Mouse (Mus musculus): ENCODE measurements around the gene Marc2.
A peak's percentile ranks its signal among the peaks of the same experiment; 100 is the strongest.

The Marc2 gene

DNA sequence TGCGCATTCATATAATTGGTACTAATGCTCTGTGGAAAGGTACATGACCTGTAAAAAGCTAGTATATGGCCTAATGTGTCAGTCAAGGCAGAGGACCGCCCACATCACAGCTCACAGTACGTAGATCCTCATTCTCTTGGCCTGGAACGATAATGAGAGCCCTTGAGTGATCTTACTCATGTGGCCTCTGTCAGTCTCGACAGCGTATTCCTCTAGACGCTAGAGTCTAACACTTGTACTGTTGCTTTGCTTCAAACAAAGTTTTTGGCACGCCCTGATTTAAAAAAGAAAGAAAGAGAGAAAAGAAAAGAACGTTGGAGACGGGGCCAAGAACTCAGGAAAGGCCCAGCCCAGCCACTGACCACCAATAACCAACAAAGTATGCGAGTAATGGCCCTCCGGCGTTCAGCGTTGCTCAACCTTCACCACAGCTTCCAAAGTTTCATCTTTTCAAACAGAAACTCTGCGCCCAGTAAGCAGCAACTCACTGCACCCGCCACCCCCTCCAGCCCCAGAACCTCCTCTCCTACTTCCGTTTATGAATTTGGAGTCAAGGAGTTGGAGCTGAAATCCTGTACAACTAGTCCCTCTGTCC lies 37.7 kb downstream of the Marc2 start:
- no peak for DNase-seq (ENCODE audit: low read depth)

DNA sequence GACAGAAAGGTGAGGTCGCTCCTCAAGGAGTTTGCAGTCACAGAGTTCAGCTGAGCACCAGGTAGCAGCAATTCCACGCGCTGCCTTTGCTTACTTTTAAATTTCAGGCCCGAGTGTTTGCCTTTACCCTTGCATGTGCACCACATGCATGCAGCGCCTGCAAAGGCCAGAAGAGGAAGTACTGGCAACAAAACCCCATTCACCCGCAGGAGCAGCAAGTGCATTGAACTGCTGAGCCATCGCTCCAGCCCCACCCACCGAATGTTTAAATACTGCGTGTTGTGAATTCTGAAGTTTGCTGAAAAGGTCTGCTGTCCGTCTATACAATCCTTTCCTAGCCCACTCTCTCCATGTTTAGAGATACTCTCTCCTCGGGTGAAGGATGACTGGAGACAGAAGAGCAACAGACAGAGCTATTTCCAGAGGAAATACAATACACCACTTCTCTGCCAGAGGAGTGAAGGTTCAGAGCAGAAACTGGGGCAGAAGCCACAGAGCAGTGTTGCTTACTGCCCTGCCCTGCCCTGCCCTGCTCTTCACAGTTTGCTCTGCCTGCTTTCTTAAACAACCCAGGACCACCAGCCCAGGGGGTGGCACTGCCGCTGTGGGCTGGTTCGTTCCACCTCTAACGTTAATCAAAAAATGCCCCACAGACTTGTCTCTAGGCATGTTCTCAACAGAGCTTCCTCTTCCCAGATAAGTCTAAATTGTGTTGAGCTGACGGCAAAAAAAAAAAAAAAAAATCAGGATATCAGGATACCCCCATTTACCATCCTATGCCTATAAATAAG lies 38.4 kb downstream of the Marc2 start:
- DNase-seq (ENCODE audit: low read depth), result no peak

DNA sequence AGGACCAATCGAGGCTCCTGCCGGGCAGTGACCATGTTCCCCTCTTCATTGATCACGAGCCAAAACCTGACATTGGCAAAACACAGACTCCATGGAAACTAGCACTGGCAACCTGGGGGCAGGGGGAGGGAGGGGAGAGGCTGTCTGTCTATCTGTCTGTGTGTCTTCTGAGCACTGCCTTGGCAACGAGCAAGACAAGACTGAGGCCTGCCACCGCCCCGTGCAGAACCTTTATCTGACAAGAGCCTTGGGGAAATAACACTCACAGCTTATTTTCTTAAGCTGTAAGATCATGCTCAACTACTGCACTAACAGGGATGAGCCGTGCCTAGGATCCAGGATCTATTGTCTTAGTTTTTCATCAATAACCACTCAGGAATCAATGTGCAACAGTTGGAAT lies 39.1 kb downstream of the Marc2 start:
- no peak for DNase-seq (ENCODE audit: low read depth)

- no peak for DNase-seq (ENCODE audit: low read depth)
Observed at GRCm38 (mm10) chr1:184805749-184806148, 40.5 kb downstream of the Marc2 start.

GRCm38 (mm10) chr1:184793163-184793876 lies 52.9 kb downstream of the Marc2 start:
- no peak for DNase-seq (ENCODE audit: low read depth)

DNA sequence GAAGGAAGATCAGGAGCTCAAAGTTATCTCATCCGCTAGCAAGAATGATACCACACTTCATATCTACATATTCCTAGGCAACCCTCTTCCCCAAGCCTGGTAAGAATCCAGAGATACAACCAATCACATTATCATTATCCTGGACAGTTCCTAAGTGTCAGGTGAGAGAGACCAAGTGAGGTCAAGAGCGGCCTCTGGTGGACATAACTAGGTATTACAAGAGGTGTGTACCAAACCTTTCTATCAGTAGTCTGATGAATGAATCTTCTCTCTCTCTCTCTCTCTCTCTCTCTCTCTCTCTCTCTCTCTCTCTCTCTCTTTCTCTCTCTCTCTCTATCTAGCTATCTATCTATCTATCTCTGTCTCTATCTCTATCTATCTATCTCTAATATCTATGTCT lies 55.1 kb downstream of the Marc2 start:
- peak; percentile 48 for DNase-seq (ENCODE audit: low read depth)

DNA sequence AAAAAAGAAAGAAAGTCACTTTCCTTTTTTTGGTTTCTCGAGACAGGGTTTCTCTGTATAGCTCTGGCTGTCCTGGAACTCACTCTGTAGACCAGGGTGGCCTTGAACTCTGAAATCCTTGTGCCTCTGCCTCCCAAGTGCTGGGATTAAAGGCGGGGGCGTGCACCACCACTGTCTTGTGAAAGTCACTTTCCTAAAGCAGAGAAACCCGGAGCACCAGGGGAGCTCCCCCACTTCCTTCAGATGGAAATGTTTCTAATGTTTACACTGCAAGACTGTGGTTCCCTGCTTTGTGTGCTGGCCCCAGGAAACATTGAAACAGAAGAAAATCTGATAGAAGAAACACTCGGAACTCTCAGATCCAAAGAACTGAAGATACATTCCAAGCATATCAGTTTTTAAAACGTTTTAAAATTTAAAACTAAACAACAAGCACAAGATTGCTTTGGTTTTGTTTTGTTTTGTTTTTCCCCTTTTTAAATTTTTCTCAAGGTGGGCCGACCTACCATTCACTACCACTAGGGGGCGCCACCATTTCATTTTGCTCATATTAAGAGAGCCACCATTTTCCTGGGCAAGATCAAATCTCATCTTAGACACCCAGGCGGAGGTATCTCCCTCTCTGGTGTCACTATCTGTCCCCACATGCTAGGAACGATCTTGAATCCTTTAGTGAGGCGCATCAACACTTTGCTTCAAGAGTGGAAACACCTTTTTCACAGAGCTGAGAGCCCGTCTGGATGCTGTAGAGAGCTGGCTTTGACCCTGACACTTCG lies 59.7 kb downstream of the Marc2 start:
- peak; percentile 34 for DNase-seq (ENCODE audit: low read depth)

DNA sequence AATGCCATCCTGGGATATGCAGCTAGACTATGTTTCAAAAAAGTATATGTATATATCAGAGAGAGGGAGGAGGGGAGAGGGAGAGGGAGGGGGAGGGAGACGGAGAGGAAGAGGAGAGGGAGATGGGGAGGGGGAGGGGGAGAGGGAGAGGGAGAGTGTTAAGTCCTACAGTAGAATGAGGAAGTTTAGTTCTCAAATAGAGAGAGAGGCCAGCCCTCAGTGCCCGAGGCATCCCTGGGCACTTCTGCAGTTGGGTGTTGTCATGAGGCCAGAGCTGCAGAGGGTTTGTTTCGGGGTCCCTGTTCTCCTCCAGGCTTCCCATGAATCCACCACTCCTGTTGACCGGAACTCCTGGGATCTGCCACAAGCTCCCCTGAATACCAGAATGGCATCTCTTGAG lies 62.6 kb downstream of the Marc2 start:
- no peak for DNase-seq (ENCODE audit: low read depth)

DNA sequence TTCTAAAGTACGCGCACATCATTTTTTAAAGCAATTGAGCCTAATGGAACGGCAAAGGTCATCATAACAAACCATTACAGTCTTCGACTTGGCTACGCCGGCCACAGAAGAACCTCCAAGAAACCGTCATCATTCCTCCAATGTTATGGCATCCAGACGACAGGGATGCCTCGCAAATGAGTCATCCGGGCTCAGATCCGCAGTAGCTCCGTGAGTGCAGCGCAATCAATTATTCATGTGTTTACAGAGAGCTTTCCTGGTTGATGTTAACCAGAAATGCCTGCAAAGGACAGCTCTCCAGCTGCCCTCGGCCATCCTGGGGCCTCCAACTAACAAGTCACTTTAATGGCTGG lies 64.1 kb downstream of the Marc2 start:
- DNase-seq (ENCODE audit: low read depth), result no peak

DNA sequence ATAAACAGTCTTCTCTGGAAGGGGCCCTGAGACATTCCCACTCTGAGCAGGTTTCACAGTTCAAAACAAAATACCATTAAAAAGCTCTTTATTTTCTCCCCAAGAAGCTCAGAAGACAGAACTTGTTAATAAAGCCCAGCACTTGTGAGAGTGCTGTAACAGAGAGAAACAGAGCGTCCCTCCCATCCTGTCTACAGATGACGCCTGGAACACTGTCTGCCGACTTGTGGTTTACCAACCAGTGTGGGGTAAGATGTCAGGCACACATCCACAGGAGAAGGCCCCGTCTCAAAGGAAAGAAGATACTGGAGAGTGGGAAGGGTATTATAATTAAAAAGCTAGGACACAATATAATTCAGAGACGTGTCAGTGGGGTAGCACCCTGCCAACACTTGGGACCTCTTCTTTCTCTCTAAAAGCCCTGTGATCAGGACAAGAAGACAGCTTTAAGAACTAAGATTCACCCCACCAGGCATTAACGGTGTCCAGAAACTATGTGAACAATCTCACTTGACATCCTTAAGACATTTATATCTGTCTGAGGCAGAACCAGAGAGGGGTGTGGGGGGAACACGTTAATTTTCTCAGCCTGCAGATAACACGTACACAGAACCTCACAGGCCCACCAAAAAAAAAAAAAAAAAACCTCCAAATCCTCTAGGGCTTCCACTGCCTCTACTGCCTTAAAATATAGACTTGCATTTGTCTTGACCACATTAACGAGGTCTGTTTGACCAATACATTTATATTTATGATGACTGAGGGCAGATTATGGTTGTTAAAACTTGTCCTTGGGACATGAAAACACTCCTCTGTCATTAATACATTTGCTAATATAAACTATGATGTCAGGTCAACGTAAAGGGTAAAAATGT lies 64.7 kb downstream of the Marc2 start:
- DNase-seq (ENCODE audit: low read depth), result peak; percentile 35

DNA sequence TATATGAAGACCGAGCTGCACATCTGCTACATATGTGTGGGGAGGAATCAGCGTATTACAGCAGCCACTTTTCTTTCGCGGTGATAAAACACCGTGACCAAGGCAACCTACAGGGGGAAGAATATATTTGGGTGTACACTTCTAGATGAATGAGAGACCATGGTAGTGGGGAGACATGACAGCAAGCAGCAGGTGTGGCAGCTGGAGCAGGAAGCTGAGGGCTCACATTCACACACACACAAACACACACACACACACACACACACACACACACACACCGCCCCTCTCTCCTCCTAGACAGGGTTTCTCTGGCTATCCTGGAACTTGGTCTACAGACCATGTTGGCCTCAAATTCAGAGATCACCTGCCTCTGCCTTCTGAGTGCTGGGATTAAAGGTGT lies 68.1 kb downstream of the Marc2 start:
- DNase-seq (ENCODE audit: low read depth), result no peak

- DNase-seq (ENCODE audit: low read depth), result no peak
Observed at GRCm38 (mm10) chr1:184777061-184777795, 69.0 kb downstream of the Marc2 start.

- no peak for DNase-seq (ENCODE audit: low read depth)
Observed at GRCm38 (mm10) chr1:184775289-184775688, 71.0 kb downstream of the Marc2 start.

GRCm38 (mm10) chr1:184771891-184772249 lies 74.4 kb downstream of the Marc2 start:
- DNase-seq (ENCODE audit: low read depth), result no peak

DNA sequence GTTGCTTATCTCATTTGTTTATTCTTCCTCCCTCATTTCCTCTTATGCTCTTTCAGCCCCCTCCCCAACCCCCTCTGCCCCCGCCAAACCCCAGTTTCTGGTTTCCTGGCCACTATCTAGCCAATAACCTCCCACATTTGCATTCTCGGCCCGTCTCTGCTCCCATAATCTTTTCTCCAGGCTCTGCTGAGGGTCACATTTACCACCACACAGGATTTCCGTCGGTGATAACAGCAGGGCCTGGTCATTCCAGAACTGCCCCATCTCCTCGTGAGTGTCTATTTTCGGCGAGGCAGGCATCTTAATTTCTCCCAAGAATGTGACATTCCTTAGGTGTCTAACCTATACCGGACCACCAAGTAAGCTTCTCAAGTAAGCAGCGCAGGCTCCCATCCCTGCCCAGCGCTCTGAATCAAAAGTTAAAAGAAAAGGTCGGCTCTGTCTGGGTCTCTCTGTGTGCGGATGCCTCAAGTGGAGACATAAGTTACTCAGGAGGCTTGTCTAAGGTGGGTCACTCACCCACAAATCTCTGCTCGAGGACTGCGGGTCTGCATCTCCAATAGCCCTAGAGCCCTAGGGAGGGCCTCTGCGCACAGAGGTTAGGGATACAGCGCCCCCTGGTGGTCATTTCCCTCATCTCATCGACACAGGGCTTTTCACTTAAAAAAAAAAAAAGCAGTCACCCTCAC lies 74.9 kb downstream of the Marc2 start:
- peak; percentile 42 for DNase-seq (ENCODE audit: low read depth)

GRCm38 (mm10) chr1:184763866-184764265 lies 82.4 kb downstream of the Marc2 start:
- no peak for DNase-seq (ENCODE audit: low read depth)

Data from c-Kit-positive CD71-positive TER-119-negative erythroid progenitor cells, embryonic 14.5 days (primary cell).